Mouse (Mus musculus) olfactory bulb, adult 2 months (tissue): ENCODE measurements around the gene Tsen2.

Experiments
- CTCF ChIP-seq: fragments of 200-500 bp; IDR thresholded peaks from 2 replicates; pipeline ENCODE4 v1.5.1; 2012; ENCODE audit warnings: low read depth, mild to moderate bottlenecking, low read length, moderate library complexity; ENCODE audit not compliant: insufficient read depth
- POLR2A ChIP-seq: fragments of 200-500 bp; IDR thresholded peaks from 2 replicates; pipeline ENCODE4 v1.6.1; 2012; ENCODE audit warnings: mild to moderate bottlenecking, low read depth, low read length, moderate library complexity; ENCODE audit not compliant: insufficient read depth

- no peak for TF ChIP-seq POLR2A
- TF ChIP-seq CTCF, result no peak
Observed at GRCm38 (mm10) chr6:115521923-115522322, 22.5 kb upstream of the Tsen2 start.
